Mouse (Mus musculus) right cerebral cortex, postnatal 10 days (tissue): ENCODE results near the gene Homer1.

ENCODE experiments used
- DNase-seq, 2 experiments: peaks; one replicate each; pipeline ENCODE4 v3.0.0; 2021; ENCODE audit warnings: low spot score in 2 of 2

Gene Homer1

GRCm38 (mm10) chr13:93340555-93341278 is 41.3 kb downstream of the Homer1 start:
- no peak for DNase-seq

- DNase-seq: no peak
Measured at GRCm38 (mm10) chr13:93342641-93343040, 43.2 kb downstream of the Homer1 start.

GRCm38 (mm10) chr13:93344395-93344794 is 45.0 kb downstream of the Homer1 start:
- DNase-seq: no peak

GRCm38 (mm10) chr13:93345854-93346253 is 46.4 kb downstream of the Homer1 start:
- no peak for DNase-seq

GRCm38 (mm10) chr13:93352030-93352429 is 52.6 kb downstream of the Homer1 start:
- no peak for DNase-seq

GRCm38 (mm10) chr13:93354420-93355278 is 55.2 kb downstream of the Homer1 start:
- DNase-seq: no peak

- DNase-seq: no peak
Measured at GRCm38 (mm10) chr13:93355279-93355587, 55.8 kb downstream of the Homer1 start.

GRCm38 (mm10) chr13:93358522-93358921 is 59.1 kb downstream of the Homer1 start:
- DNase-seq: no peak

GRCm38 (mm10) chr13:93367555-93367954 is 68.1 kb downstream of the Homer1 start:
- DNase-seq: no peak

GRCm38 (mm10) chr13:93368812-93369584 is 69.6 kb downstream of the Homer1 start:
- DNase-seq: no peak

GRCm38 (mm10) chr13:93374457-93374856 is 75.0 kb downstream of the Homer1 start:
- DNase-seq: no peak

- DNase-seq: no peak
Measured at GRCm38 (mm10) chr13:93378493-93378892, 79.1 kb downstream of the Homer1 start.

GRCm38 (mm10) chr13:93380399-93381063 is 81.1 kb downstream of the Homer1 start:
- no peak for DNase-seq

- no peak for DNase-seq
Measured at GRCm38 (mm10) chr13:93381301-93381700, 81.9 kb downstream of the Homer1 start.

- no peak for DNase-seq
Measured at GRCm38 (mm10) chr13:93383092-93383491, 83.7 kb downstream of the Homer1 start.

- no peak for DNase-seq
Measured at GRCm38 (mm10) chr13:93383620-93384019, 84.2 kb downstream of the Homer1 start.

- DNase-seq: no peak
Measured at GRCm38 (mm10) chr13:93384481-93384880, 85.0 kb downstream of the Homer1 start.

- DNase-seq: no peak
Measured at GRCm38 (mm10) chr13:93385147-93385546, 85.7 kb downstream of the Homer1 start.

- DNase-seq: no peak
Measured at GRCm38 (mm10) chr13:93387440-93387839, 88.0 kb downstream of the Homer1 start.

- DNase-seq: no peak
Measured at GRCm38 (mm10) chr13:93388594-93389241, 89.3 kb downstream of the Homer1 start.

GRCm38 (mm10) chr13:93389242-93389625 is 89.8 kb downstream of the Homer1 start:
- DNase-seq: no peak
